Mouse (Mus musculus) limb, embryonic 15.5 days (tissue): ENCODE measurements around the gene Wdr45b. TPM values are rescaled to one million over a fixed set of nuclear protein-coding genes. Genes with fewer than 3 reads are reported as not detected.
"Not testable (repeated sequence)": the region's sequence is repeated elsewhere in the genome, so short reads cannot be mapped to it uniquely, and the experiment has no call there.

Experiments used
- ATAC-seq: fragments of 200-750 bp; cut with Nextera tagmentation; 2 replicates; pipeline ENCODE4 v1.8.0; 2017; ENCODE audit warnings: low read depth, moderate TSS enrichment; ENCODE audit not compliant: insufficient number of reproducible peaks, low FRiP score, low TSS enrichment
- H3K27ac ChIP-seq: fragments of 300-500 bp; sonication (generic); 2 replicates; pipeline ENCODE4 v1.5.1; 2015; ENCODE audit warnings: moderate library complexity, mild to moderate bottlenecking, inconsistent platforms
- H3K27me3 ChIP-seq: fragments of 300-500 bp; sonication (generic); 2 replicates; pipeline ENCODE4 v1.6.1; 2015; ENCODE audit warnings: inconsistent platforms
- H3K36me3 ChIP-seq: fragments of 300-500 bp; sonication (generic); 2 replicates; pipeline ENCODE4 v1.6.1; 2015; ENCODE audit warnings: inconsistent platforms
- H3K4me1 ChIP-seq: fragments of 300-500 bp; sonication (generic); 2 replicates; pipeline ENCODE4 v1.6.1; 2015; ENCODE audit warnings: inconsistent platforms
- H3K4me2 ChIP-seq: fragments of 300-500 bp; sonication (generic); 2 replicates; pipeline ENCODE4 v1.6.1; 2015; ENCODE audit warnings: mild to moderate bottlenecking, inconsistent platforms
- H3K4me3 ChIP-seq: fragments of 300-500 bp; sonication (generic); 2 replicates; pipeline ENCODE4 v1.5.1; 2015; ENCODE audit warnings: mild to moderate bottlenecking, inconsistent platforms
- H3K9ac ChIP-seq: fragments of 300-500 bp; sonication (generic); 2 replicates; pipeline ENCODE4 v1.6.1; 2015; ENCODE audit warnings: inconsistent platforms
- H3K9me3 ChIP-seq: fragments of 300-500 bp; sonication (generic); 2 replicates; pipeline ENCODE4 v1.6.1; 2016; ENCODE audit warnings: inconsistent platforms
- WGBS: fragments of 180-500 bp; shearing (Covaris S2); methylation state at CpG from one replicate; pipeline ENCODE4 v1.1.7; 2015; 5-methylcytosine and 5-hydroxymethylcytosine counted together
- polyA plus RNA-seq: library from polyadenylated mRNA; unstranded; fragments of >200 nt; fragmentation: Nextera tagmentation; extraction: Ambion mirVana; gene quantifications from 2 replicates; pipeline ENCODE4 v1.2.1, GENCODE M21; 2015

The Wdr45b gene
- polyA plus RNA-seq, 1 experiment from 2014 or later: 92.1 TPM

DNA sequence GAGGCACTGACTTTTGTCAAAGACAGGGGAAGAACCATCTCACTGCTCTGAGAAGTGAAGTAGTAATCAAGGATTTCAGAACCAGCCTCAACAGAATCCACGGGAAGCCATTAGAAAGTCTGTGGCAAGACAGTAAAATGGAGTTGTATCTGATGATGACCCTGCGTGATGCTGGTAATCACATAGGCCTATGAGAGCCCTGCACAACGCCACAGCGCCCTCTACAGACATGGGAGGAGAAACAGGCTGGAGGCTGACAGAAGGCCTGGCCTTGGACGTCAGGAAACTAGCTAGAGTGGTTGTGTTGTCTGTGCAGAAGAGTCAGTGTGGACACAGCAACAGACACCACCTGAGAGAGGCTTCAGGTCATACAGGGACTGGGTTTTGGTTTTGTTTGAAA is 8.0 kb upstream of the Wdr45b start:
- Histone ChIP-seq H3K4me3 (no peak overlapping the region), H3K27me3 (no peaks in the 10 kb centered on the region), H3K27ac (no peak overlapping the region), H3K9ac (no peak overlapping the region), H3K4me2 (no peak overlapping the region), H3K36me3 (no peaks in the 10 kb centered on the region), H3K9me3 (no peaks in the 10 kb centered on the region), H3K4me1 (no peaks in the 10 kb centered on the region)
- WGBS: 38% methylated on average over 5 of the region's 5 CpGs
- ATAC-seq: no peak

DNA sequence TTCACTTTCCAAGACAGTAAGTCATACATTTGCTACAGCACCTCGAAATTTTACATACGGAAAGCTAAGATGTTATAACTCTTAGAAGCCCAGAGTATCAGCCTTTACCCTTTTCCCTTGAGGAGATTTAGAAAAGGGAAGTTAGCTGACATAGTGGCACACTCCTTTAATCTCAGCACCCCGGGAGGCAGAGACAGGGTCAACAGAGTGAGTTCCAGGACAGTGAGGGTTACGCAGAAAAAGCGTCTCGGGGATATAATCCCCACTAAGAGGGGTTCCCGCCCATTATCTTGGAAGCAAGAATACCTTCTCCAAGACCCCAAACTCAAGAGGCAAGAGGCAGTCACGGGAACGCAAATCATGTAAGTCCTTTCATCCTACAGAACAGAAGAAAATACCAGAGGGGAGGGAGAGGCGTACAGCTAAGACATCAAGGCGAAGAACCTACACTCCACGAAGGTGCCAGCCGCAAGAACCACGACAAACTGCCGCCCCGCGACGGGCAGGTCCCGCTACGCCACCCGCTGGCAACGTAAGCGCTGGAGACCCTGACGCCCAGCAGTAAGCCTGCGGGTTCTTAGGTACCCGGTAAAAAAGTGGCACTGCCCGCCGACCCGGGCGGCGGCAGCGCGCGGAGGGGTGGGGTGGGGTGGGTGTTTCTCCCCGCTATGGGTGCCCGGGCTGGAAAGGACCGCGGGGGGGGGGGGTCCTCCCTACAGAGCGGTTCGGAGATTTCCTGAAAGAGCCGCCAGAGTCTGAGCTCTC is 737 bp downstream of the Wdr45b start:
- 3% methylated on average over 41 of the region's 41 CpGs for WGBS
- Histone ChIP-seq H3K4me1 (peaks cover 20% of the 10 kb centered on the region), H3K27me3 (no peaks in the 10 kb centered on the region), H3K9me3 (no peaks in the 10 kb centered on the region), H3K27ac (peak overlapping the region; percentile 93), H3K9ac (peak overlapping the region; percentile 95), H3K36me3 (0 out of 2 replicates have a peak, but pooled peaks cover 12% of the 10 kb centered on the region), H3K4me2 (peak overlapping the region; percentile 71), H3K4me3 (peak overlapping the region; percentile 96)
- ATAC-seq: no peak; the same call in 1 of the 2 replicates

GRCm38 (mm10) chr11:121348727-121349126 is 5.5 kb downstream of the Wdr45b start:
- H3K9ac ChIP-seq, ATAC-seq, H3K4me3 ChIP-seq, H3K9me3 ChIP-seq, H3K27me3 ChIP-seq, H3K4me2 ChIP-seq, H3K27ac ChIP-seq: not testable (repeated sequence)
- peaks cover 13% of the 10 kb centered on the region for H3K4me1 ChIP-seq
- WGBS: 84% methylated on average over 3 of the region's 3 CpGs
- peaks cover 34% of the 10 kb centered on the region for H3K36me3 ChIP-seq

- Histone ChIP-seq H3K4me1 (peaks cover 9% of the 10 kb centered on the region), H3K9ac (no peak overlapping the region), H3K4me2 (no peak overlapping the region), H3K9me3 (no peaks in the 10 kb centered on the region), H3K27ac (no peak overlapping the region), H3K27me3 (no peaks in the 10 kb centered on the region), H3K36me3 (peaks cover 38% of the 10 kb centered on the region), H3K4me3 (no peak overlapping the region)
- no peak for ATAC-seq
- WGBS: 93% methylated on average over 2 of the region's 2 CpGs
These were observed 6.1 kb downstream of the Wdr45b start for GRCm38 (mm10) chr11:121348166-121348565.

- Histone ChIP-seq H3K4me1 (no peaks in the 10 kb centered on the region), H3K4me3 (no peak overlapping the region), H3K9me3 (no peaks in the 10 kb centered on the region), H3K27me3 (no peaks in the 10 kb centered on the region), H3K27ac (no peak overlapping the region), H3K4me2 (no peak overlapping the region), H3K36me3 (peaks cover 38% of the 10 kb centered on the region), H3K9ac (no peak overlapping the region)
- WGBS: 89% methylated on average over 2 of the region's 2 CpGs
- ATAC-seq: no peak
These were observed 7.2 kb downstream of the Wdr45b start for GRCm38 (mm10) chr11:121347036-121347435.

DNA sequence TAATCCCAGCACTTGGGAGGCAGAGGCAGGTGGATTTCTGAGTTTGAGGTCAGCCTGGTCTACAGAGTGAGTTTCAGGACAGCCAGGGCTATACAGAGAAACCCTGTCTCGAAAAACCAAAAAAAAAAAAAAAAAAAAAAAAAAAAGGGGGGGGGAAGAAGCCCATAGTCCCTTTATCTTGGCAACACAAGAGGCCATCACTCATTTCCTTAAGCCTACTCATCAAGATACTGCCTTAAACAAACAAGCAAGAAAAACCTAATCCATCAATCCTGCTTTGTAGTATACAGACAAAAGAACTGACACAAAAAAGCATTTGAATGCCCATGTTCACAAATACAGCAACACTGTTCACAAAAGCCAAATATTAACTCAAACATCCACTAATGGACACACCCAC is 11.8 kb downstream of the Wdr45b start:
- not testable (repeated sequence) for H3K27ac ChIP-seq

GRCm38 (mm10) chr11:121340287-121340686 is 14.0 kb downstream of the Wdr45b start:
- Histone ChIP-seq H3K27me3 (no peaks in the 10 kb centered on the region), H3K9ac (no peak overlapping the region), H3K4me1 (no peaks in the 10 kb centered on the region), H3K4me2 (no peak overlapping the region), H3K4me3 (no peak overlapping the region), H3K9me3 (no peaks in the 10 kb centered on the region), H3K36me3 (peaks cover 50% of the 10 kb centered on the region), H3K27ac (no peak overlapping the region)
- ATAC-seq: no peak
- 85% methylated on average over 1 of the region's 1 CpGs for WGBS

More for the DNA sequence above, 11.8 kb downstream of the Wdr45b start:
- not testable (repeated sequence) for ATAC-seq, H3K4me1 ChIP-seq, H3K27me3 ChIP-seq, H3K4me2 ChIP-seq, H3K9ac ChIP-seq, H3K4me3 ChIP-seq, H3K9me3 ChIP-seq
- WGBS: 63% methylated on average over 1 of the region's 1 CpGs
- peaks cover 43% of the 10 kb centered on the region for H3K36me3 ChIP-seq

DNA sequence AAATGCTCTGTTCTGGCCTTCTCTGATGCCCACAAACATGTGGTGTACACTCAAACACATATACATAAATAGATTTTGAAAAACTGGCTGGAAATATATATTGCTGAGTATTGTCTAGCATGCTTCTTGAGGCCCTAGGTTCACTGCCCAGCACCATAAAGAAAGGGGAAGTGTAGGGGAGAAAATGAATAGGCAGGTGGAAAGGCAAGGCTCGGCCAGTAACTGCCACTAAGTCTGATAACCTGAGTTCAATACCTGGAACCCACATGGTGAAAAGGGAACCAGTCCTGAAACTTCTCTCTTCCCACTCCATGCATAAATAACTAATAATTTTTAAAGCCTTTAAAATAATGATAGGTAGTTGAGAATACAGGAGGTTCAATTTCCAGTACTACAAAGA is 14.6 kb downstream of the Wdr45b start:
- ATAC-seq: no peak
- Histone ChIP-seq H3K36me3 (peaks cover 51% of the 10 kb centered on the region), H3K4me2 (no peak overlapping the region), H3K27ac (no peak overlapping the region), H3K9ac (no peak overlapping the region), H3K9me3 (no peaks in the 10 kb centered on the region), H3K4me3 (no peak overlapping the region), H3K4me1 (no peaks in the 10 kb centered on the region), H3K27me3 (no peaks in the 10 kb centered on the region)
- WGBS: 86% methylated on average over 1 of the region's 1 CpGs

DNA sequence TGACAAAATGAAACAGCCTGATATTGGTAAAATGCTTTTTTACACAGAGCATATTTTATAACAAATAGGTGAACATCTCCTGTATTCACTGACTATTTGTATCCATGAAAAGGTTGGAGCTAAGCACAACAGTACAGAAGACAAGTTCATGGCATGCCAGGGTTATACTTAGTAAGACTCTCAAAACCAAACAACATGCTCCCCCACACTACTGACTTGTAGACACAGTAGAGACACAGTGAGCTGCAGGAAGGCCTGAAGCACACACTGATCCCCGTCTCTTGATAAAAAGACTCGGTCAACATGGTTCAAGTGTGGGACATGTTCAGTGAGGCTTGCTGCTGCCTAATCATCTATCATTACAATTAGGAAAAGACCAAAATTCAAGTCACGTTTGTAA is 22.6 kb downstream of the Wdr45b start:
- no peaks in the 10 kb centered on the region for H3K27me3 ChIP-seq
- H3K4me1 ChIP-seq: no peaks in the 10 kb centered on the region
- 89% methylated on average over 3 of the region's 3 CpGs for WGBS
- no peaks in the 10 kb centered on the region for H3K9me3 ChIP-seq
- no peak overlapping the region for H3K27ac ChIP-seq
- no peak for ATAC-seq
- H3K4me3 ChIP-seq: no peak overlapping the region
- H3K4me2 ChIP-seq: no peak overlapping the region
- H3K9ac ChIP-seq: no peak overlapping the region
- peaks cover 87% of the 10 kb centered on the region for H3K36me3 ChIP-seq

- Histone ChIP-seq H3K4me3 (no peak overlapping the region), H3K4me1 (no peaks in the 10 kb centered on the region), H3K9me3 (no peaks in the 10 kb centered on the region), H3K4me2 (no peak overlapping the region), H3K27ac (no peak overlapping the region), H3K9ac (no peak overlapping the region), H3K27me3 (no peaks in the 10 kb centered on the region), H3K36me3 (peaks cover 66% of the 10 kb centered on the region)
- ATAC-seq: no peak
These were observed 25.6 kb downstream of the Wdr45b start for GRCm38 (mm10) chr11:121328619-121329018.

GRCm38 (mm10) chr11:121328206-121328605 is 26.0 kb downstream of the Wdr45b start:
- Histone ChIP-seq H3K36me3 (peaks cover 64% of the 10 kb centered on the region), H3K9ac (no peak overlapping the region), H3K27me3 (no peaks in the 10 kb centered on the region), H3K9me3 (no peaks in the 10 kb centered on the region), H3K4me2 (no peak overlapping the region), H3K4me3 (no peak overlapping the region), H3K4me1 (no peaks in the 10 kb centered on the region), H3K27ac (no peak overlapping the region)
- ATAC-seq: no peak
- WGBS: 96% methylated on average over 9 of the region's 9 CpGs

GRCm38 (mm10) chr11:121326681-121327080 is 27.6 kb downstream of the Wdr45b start:
- H3K9me3 ChIP-seq: no peaks in the 10 kb centered on the region
- no peak for ATAC-seq
- peaks cover 51% of the 10 kb centered on the region for H3K36me3 ChIP-seq
- 96% methylated on average over 5 of the region's 5 CpGs for WGBS
- H3K27me3 ChIP-seq: no peaks in the 10 kb centered on the region
- H3K27ac ChIP-seq: no peak overlapping the region
- H3K4me1 ChIP-seq: no peaks in the 10 kb centered on the region
- no peak overlapping the region for H3K4me2 ChIP-seq
- no peak overlapping the region for H3K4me3 ChIP-seq
- no peak overlapping the region for H3K9ac ChIP-seq

GRCm38 (mm10) chr11:121326034-121326433 is 28.2 kb downstream of the Wdr45b start:
- ATAC-seq: no peak

More at GRCm38 (mm10) chr11:121326034-121326433, 28.2 kb downstream of the Wdr45b start:
- Histone ChIP-seq H3K4me1 (no peaks in the 10 kb centered on the region), H3K9me3 (no peaks in the 10 kb centered on the region), H3K4me3 (no peak overlapping the region), H3K27ac (no peak overlapping the region), H3K27me3 (no peaks in the 10 kb centered on the region), H3K36me3 (peaks cover 50% of the 10 kb centered on the region), H3K9ac (no peak overlapping the region), H3K4me2 (no peak overlapping the region)
- 73% methylated on average over 1 of the region's 1 CpGs for WGBS
